Mouse (Mus musculus) limb, embryonic 14.5 days (tissue): Measurements from ENCODE around the gene Bmp7. TPM values are rescaled to one million over a fixed set of nuclear protein-coding genes. Genes with fewer than 3 reads are reported as not detected.

Source experiments
- ATAC-seq: fragments of 200-750 bp; cut with Nextera tagmentation; 2 replicates; pipeline ENCODE4 v1.8.0; 2017; ENCODE audit warnings: low read depth, moderate number of reproducible peaks, moderate TSS enrichment; ENCODE audit not compliant: low FRiP score
- DNase-seq: peaks from one replicate; pipeline ENCODE4 v3.0.0-alpha.2; 2015; ENCODE audit warnings: low spot score
- H3K27ac ChIP-seq: fragments of 300-500 bp; sonication (generic); replicated peaks from 2 replicates; pipeline ENCODE4 v1.5.1; 2014; ENCODE audit warnings: low read depth, mild to moderate bottlenecking, low read length, moderate library complexity, mixed read lengths
- H3K27me3 ChIP-seq: fragments of 300-500 bp; sonication (generic); 2 replicates; pipeline ENCODE4 v1.6.1; 2014; ENCODE audit warnings: low read length, mixed read lengths; ENCODE audit not compliant: control insufficient read depth, insufficient read depth
- H3K36me3 ChIP-seq: fragments of 300-500 bp; sonication (generic); 2 replicates; pipeline ENCODE4 v1.6.1; 2014; ENCODE audit warnings: mild to moderate bottlenecking, low read length, moderate library complexity, mixed read lengths; ENCODE audit not compliant: control insufficient read depth, insufficient read depth
- H3K4me1 ChIP-seq: fragments of 300-500 bp; sonication (generic); 2 replicates; pipeline ENCODE4 v1.6.1; 2014; ENCODE audit warnings: antibody characterized with exemption, low read length, mixed read lengths; ENCODE audit not compliant: control insufficient read depth, insufficient read depth
- H3K4me2 ChIP-seq: fragments of 300-500 bp; sonication (generic); replicated peaks from 2 replicates; pipeline ENCODE4 v1.6.1; 2014; ENCODE audit warnings: low read depth, mild to moderate bottlenecking, low read length, moderate library complexity; ENCODE audit not compliant: severe bottlenecking
- H3K4me3 ChIP-seq: fragments of 300-500 bp; sonication (generic); replicated peaks from 2 replicates; pipeline ENCODE4 v1.5.1; 2014; ENCODE audit warnings: low read length
- H3K9ac ChIP-seq: fragments of 300-500 bp; sonication (generic); 2 replicates; pipeline ENCODE4 v1.6.1; 2014; ENCODE audit warnings: mild to moderate bottlenecking, low read depth, low read length, moderate library complexity; ENCODE audit not compliant: severe bottlenecking
- H3K9me3 ChIP-seq: fragments of 300-500 bp; sonication (generic); 2 replicates; pipeline ENCODE4 v1.6.1; 2016; ENCODE audit warnings: low read length; ENCODE audit not compliant: control insufficient read depth
- POLR2A ChIP-seq: fragments of 200-500 bp; IDR thresholded peaks from 2 replicates; pipeline ENCODE4 v1.8.0; 2012; ENCODE audit warnings: inconsistent platforms, mild to moderate bottlenecking, moderate library complexity, borderline replicate concordance; ENCODE audit not compliant: insufficient read depth, insufficient read length; ENCODE audit errors: extremely low read depth
- WGBS: fragments of 180-500 bp; shearing (Covaris S2); extraction: QIAGEN DNeasy Blood & Tissue Kit; methylation state at CpG from one replicate; pipeline ENCODE4 v1.1.7; 2014; 5-methylcytosine and 5-hydroxymethylcytosine counted together
- polyA plus RNA-seq, 2 experiments: library from polyadenylated mRNA; depleted of rRNA in 1 of 2; stranded (reverse) in 1 of 2; unstranded in 1 of 2; fragments of >200 nt; fragmentation: Nextera tagmentation in 1 of 2; extraction: Ambion mirVana in 1 of 2; gene quantifications; 2 replicates each; pipeline versions ENCODE4 v1.2.1 to v1.2.3; 2012 to 2014

Gene Bmp7
- polyA plus RNA-seq, 2 experiments: 28.6 to 41.9 TPM

GRCm38 (mm10) chr2:172936844-172937243, 3.3 kb downstream of the Bmp7 start:
- Histone ChIP-seq H3K27ac (peak overlapping the region; percentile 74), H3K9me3 (no peaks in the 10 kb centered on the region), H3K27me3 (no peaks in the 10 kb centered on the region; the same call in 1 of the 2 replicates), H3K9ac (0 out of 2 replicates have a peak overlapping the region, but pooled peaks have one; percentile 29), H3K36me3 (no peaks in the 10 kb centered on the region), H3K4me1 (peaks cover 65% of the 10 kb centered on the region), H3K4me3 (peak overlapping the region; percentile 74), H3K4me2 (peak overlapping the region; percentile 97)
- ATAC-seq (no peak), DNase-seq (no peak)
- WGBS: 14% methylated on average over 5 of the region's 5 CpGs
- TF ChIP-seq POLR2A: no peak

- WGBS: 11% methylated on average over 12 of the region's 12 CpGs
- no peaks in the 10 kb centered on the region for H3K9me3 ChIP-seq
- DNase-seq: no peak
- TF ChIP-seq POLR2A: no peak
- no peaks in the 10 kb centered on the region; the same call in 1 of the 2 replicates for H3K27me3 ChIP-seq
- H3K9ac ChIP-seq: 0 out of 2 replicates have a peak overlapping the region, but pooled peaks have one; percentile 29
- no peaks in the 10 kb centered on the region for H3K36me3 ChIP-seq
- peak overlapping the region; percentile 97 for H3K4me2 ChIP-seq
- no peak for ATAC-seq
- H3K4me1 ChIP-seq: peaks cover 72% of the 10 kb centered on the region
- H3K27ac ChIP-seq: peak overlapping the region; percentile 74
- peak overlapping the region; percentile 74 for H3K4me3 ChIP-seq
Measured at GRCm38 (mm10) chr2:172935776-172936562, 4.2 kb downstream of the Bmp7 start.

- 7% methylated on average over 30 of the region's 30 CpGs for WGBS
Measured at GRCm38 (mm10) chr2:172934891-172935740, 5.0 kb downstream of the Bmp7 start.

GRCm38 (mm10) chr2:172934420-172934788, 5.7 kb downstream of the Bmp7 start:
- ATAC-seq (peak; percentile 14), DNase-seq (no peak)
- H3K9ac ChIP-seq: peak overlapping the region; percentile 41; the same call in 1 of the 2 replicates
- peak overlapping the region; percentile 24 for H3K4me3 ChIP-seq
- TF ChIP-seq POLR2A: no peak
- H3K27ac ChIP-seq: peak overlapping the region; percentile 70
- H3K9me3 ChIP-seq: no peaks in the 10 kb centered on the region
- no peaks in the 10 kb centered on the region; the same call in 1 of the 2 replicates for H3K27me3 ChIP-seq
- H3K36me3 ChIP-seq: no peaks in the 10 kb centered on the region
- peak overlapping the region; percentile 97 for H3K4me2 ChIP-seq
- peaks cover 83% of the 10 kb centered on the region for H3K4me1 ChIP-seq
- WGBS: 4% methylated on average over 8 of the region's 8 CpGs

More at GRCm38 (mm10) chr2:172934891-172935740, 5.0 kb downstream of the Bmp7 start:
- DNase-seq: no peak
- no peak for TF ChIP-seq POLR2A
- H3K4me1 ChIP-seq: peaks cover 76% of the 10 kb centered on the region
- H3K27ac ChIP-seq: peak overlapping the region; percentile 70
- H3K36me3 ChIP-seq: no peaks in the 10 kb centered on the region
- no peaks in the 10 kb centered on the region for H3K9me3 ChIP-seq
- H3K27me3 ChIP-seq: no peaks in the 10 kb centered on the region; the same call in 1 of the 2 replicates
- H3K4me2 ChIP-seq: peak overlapping the region; percentile 97
- ATAC-seq: no peak
- H3K4me3 ChIP-seq: peak overlapping the region; percentile 23
- 0 out of 2 replicates have a peak overlapping the region, but pooled peaks have one; percentile 28 for H3K9ac ChIP-seq
